Comparison of ENCODE assay signal across 8 mouse cellular contexts in genomic region chr11:120726243-120727168, GRCm38 (mm10). TPM values are rescaled to one million over a fixed set of nuclear protein-coding genes. Genes with fewer than 3 reads are reported as not detected.
DNase-seq lines count a peak whose midpoint lies in the region; ATAC-seq and TF ChIP-seq lines count a peak whose summit lies in the region.

No protein-coding gene starts in this region.

- H3K27ac ChIP-seq in hindbrain, embryonic 11.5 days (ENCODE audit: low read depth, low read length): no peak overlapping the region
- H3K27ac ChIP-seq in liver, embryonic 13.5 days: no peak overlapping the region

- ATAC-seq in G1E (ENCODE audit: extremely low read depth, insufficient number of reproducible peaks, low FRiP score, poor library complexity, severe bottlenecking): no peak
- ATAC-seq in hindbrain, embryonic 11.5 days (ENCODE audit: low FRiP score): peak; percentile 55
- peak; percentile 57 for ATAC-seq in liver, embryonic 13.5 days (ENCODE audit: low read depth)

- H3K27me3 ChIP-seq in G1E (ENCODE audit: insufficient read depth, low read length): peaks cover 45% of the 10 kb centered on the region
- no peaks in the 10 kb centered on the region; the same call in 1 of the 2 replicates for H3K27me3 ChIP-seq in hindbrain, embryonic 11.5 days (ENCODE audit: control insufficient read depth, insufficient read depth, low read length)
- peaks cover 48% of the 10 kb centered on the region for H3K27me3 ChIP-seq in liver, embryonic 13.5 days

- peak; percentile 22 for DNase-seq in cerebellum, adult 9-11 months
- no peak for DNase-seq in cerebellum, postnatal 4 days (ENCODE audit: low spot score in 2 of 2)
- DNase-seq in G1E (ENCODE audit: low spot score): no peak
- no peak for DNase-seq in hindbrain, embryonic 11.5 days (ENCODE audit: low spot score)
- DNase-seq in liver, embryonic 13.5 days: no peak
- no peak for DNase-seq in embryo, embryonic 10.5 days (ENCODE audit: low spot score)
- no peak for DNase-seq in Muller cell, postnatal 12 days (ENCODE audit: inconsistent ontology term)
- no peak for DNase-seq in left cerebral cortex, postnatal 10 days (ENCODE audit: extremely low spot score in 1 of 2, low spot score in 2 of 2)

- H3K4me3 ChIP-seq in G1E (ENCODE audit: low read depth, low read length): peak overlapping the region; percentile 74
- H3K4me3 ChIP-seq in hindbrain, embryonic 11.5 days (ENCODE audit: low read depth, low read length): peak overlapping the region; percentile 50
- H3K4me3 ChIP-seq in liver, embryonic 13.5 days (replicated peaks): peak overlapping the region; percentile 67

- intact Hi-C loops in left cerebral cortex, postnatal 10 days (cut with DNase I): no loop called here

- peaks cover 31% of the 10 kb centered on the region for H3K4me1 ChIP-seq in G1E (ENCODE audit: insufficient read depth, low read depth, low read length)
- H3K4me1 ChIP-seq in hindbrain, embryonic 11.5 days (replicated peaks; ENCODE audit: control insufficient read depth, insufficient read depth, low read length): peaks cover 6% of the 10 kb centered on the region; the same call in 1 of the 2 replicates
- peaks cover 29% of the 10 kb centered on the region for H3K4me1 ChIP-seq in liver, embryonic 13.5 days (replicated peaks)

- WGBS in hindbrain, embryonic 11.5 days: 17% methylated on average over 36 of the region's 36 CpGs
- 22% methylated on average over 34 of the region's 36 CpGs for WGBS in liver, embryonic 13.5 days (ENCODE audit: insufficient replicate concordance)

- no peak for TF ChIP-seq CTCF in G1E (IDR thresholded peaks at IDR 0.05; ENCODE audit: low read depth, low read length)

- peak overlapping the region; percentile 53 for H3K9ac ChIP-seq in hindbrain, embryonic 11.5 days (ENCODE audit: low read depth, low read length)
- H3K9ac ChIP-seq in liver, embryonic 13.5 days: peak overlapping the region; percentile 73

- peak overlapping the region; percentile 86 for H3K4me2 ChIP-seq in hindbrain, embryonic 11.5 days (replicated peaks; ENCODE audit: low read depth, low read length)
- peak overlapping the region; percentile 86 for H3K4me2 ChIP-seq in liver, embryonic 13.5 days

- peaks cover 2% of the 10 kb centered on the region; the same call in 1 of the 2 replicates for H3K9me3 ChIP-seq in G1E (replicated peaks)
- H3K9me3 ChIP-seq in hindbrain, embryonic 11.5 days (ENCODE audit: control insufficient read depth, low read length): no peaks in the 10 kb centered on the region
- H3K9me3 ChIP-seq in liver, embryonic 13.5 days (replicated peaks): no peaks in the 10 kb centered on the region

- H3K36me3 ChIP-seq in G1E (replicated peaks): peaks cover 26% of the 10 kb centered on the region
- no peaks in the 10 kb centered on the region for H3K36me3 ChIP-seq in hindbrain, embryonic 11.5 days (ENCODE audit: control insufficient read depth, insufficient read depth, low read length)
- no peaks in the 10 kb centered on the region for H3K36me3 ChIP-seq in liver, embryonic 13.5 days

RNA-seq across cellular contexts. Expression of gene Dcxr, which starts 0.6 kb away (rescaled TPM):
- total RNA-seq in G1E (2014; fragmentation: Nextera tagmentation) (16.6 and 37.5 TPM in 2 replicates), G1E (2017) (13.1 and 18.4 TPM in 2 replicates)
- 21.0 and 24.2 TPM in 2 replicates for polyA plus RNA-seq in G1E (2012)
- 14.3 and 15.2 TPM in 2 replicates for polyA plus RNA-seq in hindbrain, embryonic 11.5 days (2014; fragmentation: Nextera tagmentation; extraction: Ambion mirVana)
- polyA plus RNA-seq in liver, embryonic 13.5 days (2015; fragmentation: Nextera tagmentation; extraction: Ambion mirVana): 8.8 and 9.6 TPM in 2 replicates
- total RNA-seq in left cerebral cortex, postnatal 10 days (2021): 1 to 10 TPM; 5.9 to 6.4 TPM

RNA-seq across cellular contexts. Expression of gene Rac3, which starts 5.2 kb away (rescaled TPM):
- total RNA-seq in G1E (2014; fragmentation: Nextera tagmentation): 2.1 TPM in 1 of 2 replicates, not detected in the other
- 0.66 and 0.81 TPM in 2 replicates for total RNA-seq in G1E (2017)
- polyA plus RNA-seq in G1E (2012): 1.3 and 2.6 TPM in 2 replicates
- polyA plus RNA-seq in hindbrain, embryonic 11.5 days (2014; fragmentation: Nextera tagmentation; extraction: Ambion mirVana): 17.6 and 18.2 TPM in 2 replicates
- 1.7 and 2.3 TPM in 2 replicates for polyA plus RNA-seq in liver, embryonic 13.5 days (2015; fragmentation: Nextera tagmentation; extraction: Ambion mirVana)
- 100 to 1,000 TPM; 265 to 293 TPM for total RNA-seq in left cerebral cortex, postnatal 10 days (2021)

RNA-seq across cellular contexts. Expression of gene Cbr2, which starts 5.4 kb away (rescaled TPM):
- total RNA-seq in G1E (2014; fragmentation: Nextera tagmentation): not detected in 2 replicates
- not detected in 2 replicates for total RNA-seq in G1E (2017)
- polyA plus RNA-seq in G1E (2012): not detected in 2 replicates
- polyA plus RNA-seq in hindbrain, embryonic 11.5 days (2014; fragmentation: Nextera tagmentation; extraction: Ambion mirVana): 0.82 and 1.6 TPM in 2 replicates
- 0.22 TPM in 1 of 2 replicates, not detected in the other for polyA plus RNA-seq in liver, embryonic 13.5 days (2015; fragmentation: Nextera tagmentation; extraction: Ambion mirVana)
- total RNA-seq in left cerebral cortex, postnatal 10 days (2021): 1 to 10 TPM; 3.3 to 3.7 TPM

RNA-seq across cellular contexts. Expression of gene Lrrc45, which starts 12.8 kb away (rescaled TPM):
- total RNA-seq in G1E (2014; fragmentation: Nextera tagmentation) (6.4 and 12.1 TPM in 2 replicates), G1E (2017) (20.0 and 22.2 TPM in 2 replicates)
- 23.3 and 25.4 TPM in 2 replicates for polyA plus RNA-seq in G1E (2012)
- 30.7 and 34.4 TPM in 2 replicates for polyA plus RNA-seq in hindbrain, embryonic 11.5 days (2014; fragmentation: Nextera tagmentation; extraction: Ambion mirVana)
- 13.0 and 14.3 TPM in 2 replicates for polyA plus RNA-seq in liver, embryonic 13.5 days (2015; fragmentation: Nextera tagmentation; extraction: Ambion mirVana)
- 10 to 100 TPM; 58.3 to 66.0 TPM for total RNA-seq in left cerebral cortex, postnatal 10 days (2021)

RNA-seq across cellular contexts. Expression of gene Cenpx, which starts 13.0 kb away (rescaled TPM):
- 250 and 284 TPM in 2 replicates for total RNA-seq in G1E (2014; fragmentation: Nextera tagmentation)
- total RNA-seq in G1E (2017): 67.2 and 81.2 TPM in 2 replicates
- 60.9 and 158 TPM in 2 replicates for polyA plus RNA-seq in G1E (2012)
- polyA plus RNA-seq in hindbrain, embryonic 11.5 days (2014; fragmentation: Nextera tagmentation; extraction: Ambion mirVana): 115 and 121 TPM in 2 replicates
- polyA plus RNA-seq in liver, embryonic 13.5 days (2015; fragmentation: Nextera tagmentation; extraction: Ambion mirVana): 123 and 126 TPM in 2 replicates
- total RNA-seq in left cerebral cortex, postnatal 10 days (2021): 10 to 100 TPM; 24.5 to 26.0 TPM
